8 mouse cellular contexts compared by ENCODE assay signal in genomic region chr12:69682788-69683419, GRCm38 (mm10). TPM values are rescaled to one million over a fixed set of nuclear protein-coding genes. Genes with fewer than 3 reads are reported as not detected.
DNase-seq lines count a peak whose midpoint lies in the region; ATAC-seq lines count a peak whose summit lies in the region.

No protein-coding gene starts in this region.

- no peaks in the 10 kb centered on the region for H3K36me3 ChIP-seq in heart, embryonic 11.5 days (ENCODE audit: control insufficient read depth, insufficient read depth, low read length)
- no peaks in the 10 kb centered on the region for H3K36me3 ChIP-seq in liver, embryonic 15.5 days (replicated peaks)
- H3K36me3 ChIP-seq in stomach, embryonic 15.5 days, result no peaks in the 10 kb centered on the region

- H3K4me3 ChIP-seq in heart, embryonic 11.5 days (ENCODE audit: low read depth, low read length), result peak overlapping the region; percentile 90
- peak overlapping the region; percentile 93 for H3K4me3 ChIP-seq in liver, embryonic 15.5 days (replicated peaks)
- peak overlapping the region; percentile 4; the same call in 1 of the 2 replicates for H3K4me3 ChIP-seq in stomach, embryonic 15.5 days (replicated peaks)

- no peak overlapping the region for H3K27ac ChIP-seq in heart, embryonic 11.5 days (ENCODE audit: low read depth, low read length)
- H3K27ac ChIP-seq in liver, embryonic 15.5 days (replicated peaks), result peak overlapping the region; percentile 96
- peak overlapping the region; percentile 23; the same call in 1 of the 2 replicates for H3K27ac ChIP-seq in stomach, embryonic 15.5 days

- WGBS in heart, embryonic 11.5 days (ENCODE audit: insufficient replicate concordance), result 43% methylated on average over 14 of the region's 14 CpGs
- 44% methylated on average over 14 of the region's 14 CpGs for WGBS in liver, embryonic 15.5 days (ENCODE audit: insufficient replicate concordance)
- WGBS in stomach, embryonic 15.5 days, result 37% methylated on average over 14 of the region's 14 CpGs

- H3K9ac ChIP-seq in heart, embryonic 11.5 days (ENCODE audit: low read depth, low read length), result peak overlapping the region; percentile 52; the same call in 1 of the 2 replicates
- H3K9ac ChIP-seq in liver, embryonic 15.5 days, result peak overlapping the region; percentile 98
- no peak overlapping the region for H3K9ac ChIP-seq in stomach, embryonic 15.5 days

- ATAC-seq in heart, embryonic 11.5 days (replicated peaks; ENCODE audit: insufficient number of reproducible peaks, low FRiP score, low TSS enrichment), result no peak
- no peak for ATAC-seq in liver, embryonic 15.5 days (ENCODE audit: insufficient read depth)
- ATAC-seq in stomach, embryonic 15.5 days (ENCODE audit: insufficient read depth, low FRiP score, low read depth), result no peak

- H3K4me1 ChIP-seq in heart, embryonic 11.5 days (ENCODE audit: control insufficient read depth, insufficient read depth, low read length), result peaks cover 5% of the 10 kb centered on the region; the same call in 1 of the 2 replicates
- peaks cover 30% of the 10 kb centered on the region for H3K4me1 ChIP-seq in liver, embryonic 15.5 days (replicated peaks)
- H3K4me1 ChIP-seq in stomach, embryonic 15.5 days, result no peaks in the 10 kb centered on the region

- H3K9me3 ChIP-seq in heart, embryonic 11.5 days (replicated peaks; ENCODE audit: control insufficient read depth, low read length), result no peaks in the 10 kb centered on the region
- H3K9me3 ChIP-seq in liver, embryonic 15.5 days (replicated peaks), result no peaks in the 10 kb centered on the region
- no peaks in the 10 kb centered on the region for H3K9me3 ChIP-seq in stomach, embryonic 15.5 days

- peak overlapping the region; percentile 85 for H3K4me2 ChIP-seq in heart, embryonic 11.5 days
- H3K4me2 ChIP-seq in liver, embryonic 15.5 days, result peak overlapping the region; percentile 86
- peak overlapping the region; percentile 67 for H3K4me2 ChIP-seq in stomach, embryonic 15.5 days

- H3K27me3 ChIP-seq in heart, embryonic 11.5 days (ENCODE audit: control insufficient read depth, insufficient read depth, low read length), result no peaks in the 10 kb centered on the region
- no peaks in the 10 kb centered on the region for H3K27me3 ChIP-seq in liver, embryonic 15.5 days
- H3K27me3 ChIP-seq in stomach, embryonic 15.5 days (replicated peaks), result no peaks in the 10 kb centered on the region

- peak; percentile 26 for DNase-seq in kidney, adult 9 months
- no peak for DNase-seq in kidney, postnatal 25 days
- peak; percentile 28 for DNase-seq in NIH3T3 (ENCODE audit: low read depth)
- DNase-seq in cerebellum, adult 11-12 months, result no peak
- no peak for DNase-seq in right cerebral cortex, adult 2 months (ENCODE audit: low spot score in 2 of 2)

RNA-seq across cellular contexts. Expression of gene Sos2, which starts 1.3 kb away (rescaled TPM):
- 7.9 and 9.1 TPM in 2 replicates for polyA plus RNA-seq in heart, embryonic 11.5 days (2014; fragmentation: Nextera tagmentation; extraction: Ambion mirVana)
- polyA plus RNA-seq in liver, embryonic 15.5 days (2015; fragmentation: Nextera tagmentation; extraction: Ambion mirVana), result 3.3 and 4.0 TPM in 2 replicates
- 10.9 and 12.3 TPM in 2 replicates for polyA plus RNA-seq in stomach, embryonic 15.5 days (2015; fragmentation: Nextera tagmentation; extraction: Ambion mirVana)

RNA-seq across cellular contexts. Expression of gene L2hgdh, which starts 41.8 kb away (rescaled TPM):
- polyA plus RNA-seq in heart, embryonic 11.5 days (2014; fragmentation: Nextera tagmentation; extraction: Ambion mirVana), result 15.2 and 18.0 TPM in 2 replicates
- polyA plus RNA-seq in liver, embryonic 15.5 days (2015; fragmentation: Nextera tagmentation; extraction: Ambion mirVana), result 11.8 and 13.2 TPM in 2 replicates
- 18.3 and 21.2 TPM in 2 replicates for polyA plus RNA-seq in stomach, embryonic 15.5 days (2015; fragmentation: Nextera tagmentation; extraction: Ambion mirVana)

RNA-seq across cellular contexts. Expression of gene Atp5s, which starts 41.8 kb away (rescaled TPM):
- 30.1 and 35.8 TPM in 2 replicates for polyA plus RNA-seq in heart, embryonic 11.5 days (2014; fragmentation: Nextera tagmentation; extraction: Ambion mirVana)
- polyA plus RNA-seq in liver, embryonic 15.5 days (2015; fragmentation: Nextera tagmentation; extraction: Ambion mirVana), result 16.8 and 18.2 TPM in 2 replicates
- 28.2 and 28.3 TPM in 2 replicates for polyA plus RNA-seq in stomach, embryonic 15.5 days (2015; fragmentation: Nextera tagmentation; extraction: Ambion mirVana)

Comparison
In these comparisons a context has a peak if more than half of its experiments do, and no peak if none do; other contexts are left out.
1. DNase-seq: peak in kidney, adult 9 months (single experiment) and NIH3T3 (single experiment); none in kidney, postnatal 25 days (0 of 2), cerebellum, adult 11-12 months (single experiment) and right cerebral cortex, adult 2 months (0 of 2).
2. H3K4me3 ChIP-seq: peak in every context shown above with its lines; median percentile 93 in liver, embryonic 15.5 days; 90 in heart, embryonic 11.5 days; 4 in stomach, embryonic 15.5 days.
3. Peak in every context shown above with its lines, with median percentiles within 50 percentile points of each other: H3K4me2 ChIP-seq.